Mouse (Mus musculus): ENCODE results near the gene Ipo8.
A peak's percentile ranks its signal among the peaks of the same experiment; 100 is the strongest.

The Ipo8 gene

GRCm38 (mm10) chr6:148830748-148831727 lies at the start of gene Ipo8:
Gene Ipo8 (minus strand): TSS chr6:148831467.
- peak; percentile 94 to 95 for DNase-seq

- no peak for DNase-seq
Measured at GRCm38 (mm10) chr6:148873911-148874310, 42.6 kb upstream of the Ipo8 start.

GRCm38 (mm10) chr6:148845629-148846028 lies 14.4 kb upstream of the Ipo8 start:
- no peak for DNase-seq

GRCm38 (mm10) chr6:148841760-148842159 lies 10.5 kb upstream of the Ipo8 start:
- DNase-seq, result no peak

- no peak for DNase-seq
Measured at GRCm38 (mm10) chr6:148838460-148838859, 7.2 kb upstream of the Ipo8 start.

GRCm38 (mm10) chr6:148831728-148832121 lies 458 bp upstream of the Ipo8 start:
- no peak for DNase-seq

GRCm38 (mm10) chr6:148830355-148830747 lies 916 bp downstream of the Ipo8 start:
- no peak for DNase-seq

- no peak for DNase-seq
Measured at GRCm38 (mm10) chr6:148826119-148826518, 5.1 kb downstream of the Ipo8 start.

- no peak for DNase-seq
Measured at GRCm38 (mm10) chr6:148818624-148819343, 12.5 kb downstream of the Ipo8 start.

GRCm38 (mm10) chr6:148816751-148817150 lies 14.5 kb downstream of the Ipo8 start:
- DNase-seq, result no peak

- DNase-seq, result peak in 1 of 2 experiments; percentile 13
Measured at GRCm38 (mm10) chr6:148811117-148811516, 20.1 kb downstream of the Ipo8 start.

GRCm38 (mm10) chr6:148799773-148800172 lies 31.5 kb downstream of the Ipo8 start:
- no peak for DNase-seq

- no peak for DNase-seq
Measured at GRCm38 (mm10) chr6:148795145-148795544, 36.1 kb downstream of the Ipo8 start.

GRCm38 (mm10) chr6:148789010-148789673 lies 42.1 kb downstream of the Ipo8 start:
- DNase-seq, result no peak

- no peak for DNase-seq
Measured at GRCm38 (mm10) chr6:148786186-148786585, 45.1 kb downstream of the Ipo8 start.

GRCm38 (mm10) chr6:148784418-148784817 lies 46.8 kb downstream of the Ipo8 start:
- no peak for DNase-seq

GRCm38 (mm10) chr6:148776236-148776635 lies 55.0 kb downstream of the Ipo8 start:
- no peak for DNase-seq

GRCm38 (mm10) chr6:148771423-148771822 lies 59.8 kb downstream of the Ipo8 start:
- DNase-seq, result no peak

- no peak for DNase-seq
Measured at GRCm38 (mm10) chr6:148768419-148768818, 62.8 kb downstream of the Ipo8 start.

- DNase-seq, result no peak
Measured at GRCm38 (mm10) chr6:148767228-148767627, 64.0 kb downstream of the Ipo8 start.

- DNase-seq, result no peak
Measured at GRCm38 (mm10) chr6:148761967-148762712, 69.1 kb downstream of the Ipo8 start.

GRCm38 (mm10) chr6:148761475-148761874 lies 69.8 kb downstream of the Ipo8 start:
- no peak for DNase-seq

All from kidney, adult 8-10 months (tissue).